Mouse (Mus musculus): ENCODE data around the gene Tex19.2.
"Not testable (repeated sequence)": the region's sequence is repeated elsewhere in the genome, so short reads cannot be mapped to it uniquely, and the experiment has no call there.

The Tex19.2 gene

GRCm38 (mm10) chr11:121108061-121108460 lies 10.4 kb downstream of the Tex19.2 start:
- no peaks in the 10 kb centered on the region for H3K9me3 ChIP-seq (ENCODE audit: low read length)
- no peaks in the 10 kb centered on the region for H3K4me1 ChIP-seq (replicated peaks; ENCODE audit: low read depth, low read length)
- H3K4me3 ChIP-seq (replicated peaks; ENCODE audit: low read length): no peak overlapping the region
- TF ChIP-seq POU5F1 (IDR thresholded peaks at IDR 0.05; ENCODE audit: borderline replicate concordance, low read length): no peak
- TF ChIP-seq NANOG (IDR thresholded peaks at IDR 0.05; ENCODE audit: borderline replicate concordance, low read length): no peak
- TF ChIP-seq CTCF (conservative IDR thresholded peaks at IDR 0.05; ENCODE audit: low read length): no peak
- peaks cover 5% of the 10 kb centered on the region; the same call in 1 of the 2 replicates for H3K27me3 ChIP-seq (ENCODE audit: insufficient read depth, low read length)
- H3K36me3 ChIP-seq (ENCODE audit: insufficient read depth, low read length): no peaks in the 10 kb centered on the region

- not testable (repeated sequence) for H3K4me1 ChIP-seq (replicated peaks; ENCODE audit: low read depth, low read length); H3K4me3 ChIP-seq (replicated peaks; ENCODE audit: low read length); H3K27me3 ChIP-seq (ENCODE audit: insufficient read depth, low read length)
These were observed 11.2 kb downstream of the Tex19.2 start for GRCm38 (mm10) chr11:121107242-121107641.

GRCm38 (mm10) chr11:121101124-121101805 lies 17.2 kb downstream of the Tex19.2 start:
- Histone ChIP-seq H3K4me1 (replicated peaks; ENCODE audit: low read depth, low read length) (no peaks in the 10 kb centered on the region), H3K36me3 (ENCODE audit: insufficient read depth, low read length) (no peaks in the 10 kb centered on the region), H3K27me3 (ENCODE audit: insufficient read depth, low read length) (no peaks in the 10 kb centered on the region), H3K4me3 (replicated peaks; ENCODE audit: low read length) (no peak overlapping the region), H3K9me3 (ENCODE audit: low read length) (no peaks in the 10 kb centered on the region)
- no peak for TF ChIP-seq NANOG (IDR thresholded peaks at IDR 0.05; ENCODE audit: borderline replicate concordance, low read length)
- TF ChIP-seq CTCF (conservative IDR thresholded peaks at IDR 0.05; ENCODE audit: low read length): no peak
- no peak for TF ChIP-seq POU5F1 (IDR thresholded peaks at IDR 0.05; ENCODE audit: borderline replicate concordance, low read length)

More at GRCm38 (mm10) chr11:121107242-121107641, 11.2 kb downstream of the Tex19.2 start:
- not testable (repeated sequence) for H3K36me3 ChIP-seq (ENCODE audit: insufficient read depth, low read length); H3K9me3 ChIP-seq (ENCODE audit: low read length)

- Histone ChIP-seq H3K27me3 (ENCODE audit: insufficient read depth, low read length) (no peaks in the 10 kb centered on the region), H3K4me1 (replicated peaks; ENCODE audit: low read depth, low read length) (no peaks in the 10 kb centered on the region), H3K4me3 (replicated peaks; ENCODE audit: low read length) (no peak overlapping the region), H3K9me3 (ENCODE audit: low read length) (no peaks in the 10 kb centered on the region), H3K36me3 (ENCODE audit: insufficient read depth, low read length) (no peaks in the 10 kb centered on the region)
- TF ChIP-seq NANOG (IDR thresholded peaks at IDR 0.05; ENCODE audit: borderline replicate concordance, low read length) (no peak), POU5F1 (IDR thresholded peaks at IDR 0.05; ENCODE audit: borderline replicate concordance, low read length) (no peak), CTCF (conservative IDR thresholded peaks at IDR 0.05; ENCODE audit: low read length) (no peak)
These were observed 17.8 kb downstream of the Tex19.2 start for GRCm38 (mm10) chr11:121100692-121101091.

GRCm38 (mm10) chr11:121099762-121100161 lies 18.7 kb downstream of the Tex19.2 start:
- Histone ChIP-seq H3K27me3 (ENCODE audit: insufficient read depth, low read length) (no peaks in the 10 kb centered on the region), H3K4me3 (replicated peaks; ENCODE audit: low read length) (no peak overlapping the region), H3K4me1 (replicated peaks; ENCODE audit: low read depth, low read length) (no peaks in the 10 kb centered on the region), H3K9me3 (ENCODE audit: low read length) (no peaks in the 10 kb centered on the region), H3K36me3 (ENCODE audit: insufficient read depth, low read length) (no peaks in the 10 kb centered on the region)
- TF ChIP-seq NANOG (IDR thresholded peaks at IDR 0.05; ENCODE audit: borderline replicate concordance, low read length) (no peak), CTCF (conservative IDR thresholded peaks at IDR 0.05; ENCODE audit: low read length) (no peak), POU5F1 (IDR thresholded peaks at IDR 0.05; ENCODE audit: borderline replicate concordance, low read length) (no peak)

- Histone ChIP-seq H3K4me1 (replicated peaks; ENCODE audit: low read depth, low read length) (no peaks in the 10 kb centered on the region), H3K27me3 (ENCODE audit: insufficient read depth, low read length) (no peaks in the 10 kb centered on the region), H3K9me3 (ENCODE audit: low read length) (no peaks in the 10 kb centered on the region), H3K36me3 (ENCODE audit: insufficient read depth, low read length) (no peaks in the 10 kb centered on the region), H3K4me3 (replicated peaks; ENCODE audit: low read length) (no peak overlapping the region)
- TF ChIP-seq CTCF (conservative IDR thresholded peaks at IDR 0.05; ENCODE audit: low read length) (no peak), NANOG (IDR thresholded peaks at IDR 0.05; ENCODE audit: borderline replicate concordance, low read length) (no peak), POU5F1 (IDR thresholded peaks at IDR 0.05; ENCODE audit: borderline replicate concordance, low read length) (no peak)
These were observed 25.6 kb downstream of the Tex19.2 start for GRCm38 (mm10) chr11:121092606-121093585.

- Histone ChIP-seq H3K4me1 (replicated peaks; ENCODE audit: low read depth, low read length) (no peaks in the 10 kb centered on the region), H3K27me3 (ENCODE audit: insufficient read depth, low read length) (no peaks in the 10 kb centered on the region), H3K9me3 (ENCODE audit: low read length) (no peaks in the 10 kb centered on the region), H3K36me3 (ENCODE audit: insufficient read depth, low read length) (no peaks in the 10 kb centered on the region), H3K4me3 (replicated peaks; ENCODE audit: low read length) (no peak overlapping the region)
- TF ChIP-seq POU5F1 (IDR thresholded peaks at IDR 0.05; ENCODE audit: borderline replicate concordance, low read length) (no peak), CTCF (conservative IDR thresholded peaks at IDR 0.05; ENCODE audit: low read length) (no peak), NANOG (IDR thresholded peaks at IDR 0.05; ENCODE audit: borderline replicate concordance, low read length) (no peak)
These were observed 27.5 kb downstream of the Tex19.2 start for GRCm38 (mm10) chr11:121090943-121091342.

GRCm38 (mm10) chr11:121089756-121090546 lies 28.5 kb downstream of the Tex19.2 start:
- TF ChIP-seq NANOG (IDR thresholded peaks at IDR 0.05; ENCODE audit: borderline replicate concordance, low read length) (no peak), POU5F1 (IDR thresholded peaks at IDR 0.05; ENCODE audit: borderline replicate concordance, low read length) (no peak), CTCF (conservative IDR thresholded peaks at IDR 0.05; ENCODE audit: low read length) (no peak)
- no peaks in the 10 kb centered on the region for H3K9me3 ChIP-seq (ENCODE audit: low read length)
- H3K4me1 ChIP-seq (replicated peaks; ENCODE audit: low read depth, low read length): no peaks in the 10 kb centered on the region
- H3K4me3 ChIP-seq (replicated peaks; ENCODE audit: low read length): no peak overlapping the region
- H3K36me3 ChIP-seq (ENCODE audit: insufficient read depth, low read length): no peaks in the 10 kb centered on the region
- H3K27me3 ChIP-seq (ENCODE audit: insufficient read depth, low read length): no peaks in the 10 kb centered on the region

Data from E14TG2a.4 (cell line).